Mouse (Mus musculus) embryo, embryonic 10.5 days (tissue): ENCODE results near the gene Vps26c.
"Not testable (repeated sequence)": the region's sequence is repeated elsewhere in the genome, so short reads cannot be mapped to it uniquely, and the experiment has no call there.

Experiments used
- DNase-seq: peaks from one replicate; pipeline ENCODE4 v3.0.0-alpha.2; 2015; ENCODE audit warnings: low spot score

Gene Vps26c

GRCm38 (mm10) chr16:94487341-94487740 lies 39.3 kb downstream of the Vps26c start:
- no peak for DNase-seq

- no peak for DNase-seq
These were observed 41.7 kb downstream of the Vps26c start for GRCm38 (mm10) chr16:94484752-94485535.

- no peak for DNase-seq
These were observed 53.4 kb downstream of the Vps26c start for GRCm38 (mm10) chr16:94473086-94473822.

- DNase-seq = no peak
These were observed 54.1 kb downstream of the Vps26c start for GRCm38 (mm10) chr16:94472515-94472951.

- DNase-seq = no peak
These were observed 58.2 kb downstream of the Vps26c start for GRCm38 (mm10) chr16:94468391-94468790.

- no peak for DNase-seq
These were observed 59.1 kb downstream of the Vps26c start for GRCm38 (mm10) chr16:94467337-94468055.

GRCm38 (mm10) chr16:94466317-94466716 lies 60.3 kb downstream of the Vps26c start:
- DNase-seq = not testable (repeated sequence)

GRCm38 (mm10) chr16:94465900-94466299 lies 60.7 kb downstream of the Vps26c start:
- no peak for DNase-seq

GRCm38 (mm10) chr16:94464067-94464466 lies 62.6 kb downstream of the Vps26c start:
- no peak for DNase-seq

- no peak for DNase-seq
These were observed 72.5 kb downstream of the Vps26c start for GRCm38 (mm10) chr16:94454146-94454545.

GRCm38 (mm10) chr16:94452768-94453167 lies 73.9 kb downstream of the Vps26c start:
- no peak for DNase-seq

GRCm38 (mm10) chr16:94451545-94452488 lies 74.8 kb downstream of the Vps26c start:
- no peak for DNase-seq

- no peak for DNase-seq
These were observed 77.0 kb downstream of the Vps26c start for GRCm38 (mm10) chr16:94449632-94450031.

GRCm38 (mm10) chr16:94449151-94449550 lies 77.5 kb downstream of the Vps26c start:
- no peak for DNase-seq
